ENCODE assay signal across 7 mouse cellular contexts in the genomic region with DNA sequence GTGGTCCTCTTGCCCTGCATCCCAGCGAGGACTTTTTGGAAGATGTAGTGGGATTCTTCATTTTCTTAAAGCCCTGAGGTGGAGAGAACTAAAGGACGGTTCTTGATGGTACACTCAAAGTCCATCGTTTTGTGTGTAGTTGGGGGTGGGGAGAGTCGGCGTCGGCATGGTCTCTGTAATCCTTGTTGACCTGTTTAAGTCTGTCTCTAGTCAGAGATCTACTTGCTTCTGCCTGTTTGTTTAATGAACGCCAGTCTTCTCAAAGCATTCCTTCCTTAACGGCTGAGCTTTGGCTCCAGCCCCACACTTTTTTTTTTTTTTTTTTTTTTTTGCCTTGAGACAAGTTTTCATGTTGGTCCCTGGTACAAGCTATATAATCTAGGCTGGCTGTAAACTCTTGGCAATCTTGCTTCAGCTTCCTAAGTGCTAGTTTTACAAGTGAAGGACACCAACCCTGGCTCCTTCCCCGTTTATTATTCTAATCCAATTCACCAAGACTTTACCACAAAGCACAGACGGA. TPM values are rescaled to one million over a fixed set of nuclear protein-coding genes. Genes with fewer than 3 reads are reported as not detected.
A peak's percentile ranks its signal among the peaks of the same experiment; 100 is the strongest.
DNase-seq lines count a peak whose midpoint lies in the region; ATAC-seq lines count a peak whose summit lies in the region.

No protein-coding gene starts in this region.

- ATAC-seq in neural tube, embryonic 11.5 days (ENCODE audit: insufficient read depth, low FRiP score, low TSS enrichment) = 0 out of 2 replicates have a peak, but pooled peaks have one; percentile 31
- ATAC-seq in forebrain, embryonic 11.5 days (replicated peaks; ENCODE audit: low FRiP score) = no peak
- no peak for ATAC-seq in liver, embryonic 12.5 days
- no peak for ATAC-seq in stomach, embryonic 16.5 days (ENCODE audit: insufficient read depth, low FRiP score)

- H3K9ac ChIP-seq in neural tube, embryonic 11.5 days (ENCODE audit: low read length) = peak overlapping the region; percentile 88
- H3K9ac ChIP-seq in forebrain, embryonic 11.5 days (ENCODE audit: low read length) = peak overlapping the region; percentile 92
- peak overlapping the region; percentile 87 for H3K9ac ChIP-seq in liver, embryonic 12.5 days
- peak overlapping the region; percentile 97 for H3K9ac ChIP-seq in stomach, embryonic 16.5 days (ENCODE audit: low read length)

- H3K4me1 ChIP-seq in neural tube, embryonic 11.5 days (ENCODE audit: control insufficient read depth, insufficient read depth, low read length) = no peaks in the 10 kb centered on the region
- peaks cover 4% of the 10 kb centered on the region for H3K4me1 ChIP-seq in forebrain, embryonic 11.5 days (replicated peaks; ENCODE audit: control insufficient read depth, insufficient read depth, low read length)
- H3K4me1 ChIP-seq in liver, embryonic 12.5 days = peaks cover 24% of the 10 kb centered on the region
- H3K4me1 ChIP-seq in stomach, embryonic 16.5 days (ENCODE audit: control insufficient read depth, insufficient read depth, low read length) = peaks cover 12% of the 10 kb centered on the region

- 9% methylated on average over 10 of the region's 10 CpGs for WGBS in neural tube, embryonic 11.5 days
- WGBS in forebrain, embryonic 11.5 days = 11% methylated on average over 10 of the region's 10 CpGs
- WGBS in liver, embryonic 12.5 days (ENCODE audit: insufficient replicate concordance) = 18% methylated on average over 10 of the region's 10 CpGs
- WGBS in stomach, embryonic 16.5 days = 10% methylated on average over 10 of the region's 10 CpGs

- DNase-seq in neural tube, embryonic 11.5 days (ENCODE audit: low spot score) = no peak
- no peak for DNase-seq in neural tube, embryonic 10.5 days (ENCODE audit: extremely low spot score, low spot score)
- DNase-seq in forebrain, embryonic 11.5 days (ENCODE audit: low spot score) = no peak
- no peak for DNase-seq in adrenal gland, adult 18-20 months (ENCODE audit: low spot score in 2 of 2)
- DNase-seq in ovary, adult 18-20 months (ENCODE audit: low spot score) = no peak

- H3K4me2 ChIP-seq in neural tube, embryonic 11.5 days (ENCODE audit: low read depth) = peak overlapping the region; percentile 77
- peak overlapping the region; percentile 81 for H3K4me2 ChIP-seq in forebrain, embryonic 11.5 days (ENCODE audit: low read depth, low read length, severe bottlenecking)
- H3K4me2 ChIP-seq in liver, embryonic 12.5 days = peak overlapping the region; percentile 96
- peak overlapping the region; percentile 70 for H3K4me2 ChIP-seq in stomach, embryonic 16.5 days (ENCODE audit: low read depth, low read length)

- peak overlapping the region; percentile 77 for H3K4me3 ChIP-seq in neural tube, embryonic 11.5 days (ENCODE audit: low read depth, low read length)
- peak overlapping the region; percentile 70 for H3K4me3 ChIP-seq in forebrain, embryonic 11.5 days (ENCODE audit: low read depth, low read length)
- peak overlapping the region; percentile 75 for H3K4me3 ChIP-seq in liver, embryonic 12.5 days
- H3K4me3 ChIP-seq in stomach, embryonic 16.5 days (replicated peaks; ENCODE audit: low read length) = peak overlapping the region; percentile 88

- H3K36me3 ChIP-seq in neural tube, embryonic 11.5 days (ENCODE audit: control insufficient read depth, insufficient read depth, low read length) = peaks cover 12% of the 10 kb centered on the region
- H3K36me3 ChIP-seq in forebrain, embryonic 11.5 days (ENCODE audit: control insufficient read depth, insufficient read depth, low read length) = peaks cover 11% of the 10 kb centered on the region; the same call in 1 of the 2 replicates
- peaks cover 58% of the 10 kb centered on the region for H3K36me3 ChIP-seq in liver, embryonic 12.5 days
- H3K36me3 ChIP-seq in stomach, embryonic 16.5 days (ENCODE audit: control insufficient read depth, insufficient read depth, low read length) = peaks cover 28% of the 10 kb centered on the region

- H3K9me3 ChIP-seq in neural tube, embryonic 11.5 days (ENCODE audit: control insufficient read depth, low read length) = no peaks in the 10 kb centered on the region
- no peaks in the 10 kb centered on the region for H3K9me3 ChIP-seq in forebrain, embryonic 11.5 days (ENCODE audit: control insufficient read depth, low read length)
- no peaks in the 10 kb centered on the region for H3K9me3 ChIP-seq in liver, embryonic 12.5 days (replicated peaks)
- no peaks in the 10 kb centered on the region for H3K9me3 ChIP-seq in stomach, embryonic 16.5 days (replicated peaks; ENCODE audit: control insufficient read depth, low read length)

- H3K27ac ChIP-seq in neural tube, embryonic 11.5 days (ENCODE audit: low read depth, low read length) = no peak overlapping the region
- no peak overlapping the region; the same call in 1 of the 2 replicates for H3K27ac ChIP-seq in forebrain, embryonic 11.5 days (ENCODE audit: low read depth, low read length)
- H3K27ac ChIP-seq in liver, embryonic 12.5 days = peak overlapping the region; percentile 93; the same call in 1 of the 2 replicates
- peak overlapping the region; percentile 94 for H3K27ac ChIP-seq in stomach, embryonic 16.5 days (ENCODE audit: low read length)

- H3K27me3 ChIP-seq in neural tube, embryonic 11.5 days (ENCODE audit: control insufficient read depth, insufficient read depth, low read length) = no peaks in the 10 kb centered on the region
- H3K27me3 ChIP-seq in forebrain, embryonic 11.5 days (ENCODE audit: control insufficient read depth, insufficient read depth, low read length) = no peaks in the 10 kb centered on the region
- no peaks in the 10 kb centered on the region for H3K27me3 ChIP-seq in liver, embryonic 12.5 days (replicated peaks)
- H3K27me3 ChIP-seq in stomach, embryonic 16.5 days (ENCODE audit: control insufficient read depth, insufficient read depth, low read length) = no peaks in the 10 kb centered on the region

RNA-seq across cellular contexts. Expression of a gene that starts 0.6 kb away (rescaled TPM):
- polyA plus RNA-seq in neural tube, embryonic 11.5 days (2014; fragmentation: Nextera tagmentation; extraction: Ambion mirVana) = 79.3 and 82.9 TPM in 2 replicates
- polyA plus RNA-seq in forebrain, embryonic 11.5 days (2014; fragmentation: Nextera tagmentation; extraction: Ambion mirVana) = 88.9 and 89.5 TPM in 2 replicates
- polyA plus RNA-seq in liver, embryonic 12.5 days (2016; fragmentation: Nextera tagmentation; extraction: Ambion mirVana) = 48.2 and 50.8 TPM in 2 replicates
- polyA plus RNA-seq in stomach, embryonic 16.5 days (2015; fragmentation: Nextera tagmentation; extraction: Ambion mirVana) = 56.8 and 62.6 TPM in 2 replicates
- 10 to 100 TPM; 27.1 to 32.9 TPM for total RNA-seq in adrenal gland, adult 18-20 months (2021)

RNA-seq across cellular contexts. Expression of a gene that starts 23.5 kb away (rescaled TPM):
- polyA plus RNA-seq in neural tube, embryonic 11.5 days (2014; fragmentation: Nextera tagmentation; extraction: Ambion mirVana) = 68.2 and 70.8 TPM in 2 replicates
- 93.2 and 103 TPM in 2 replicates for polyA plus RNA-seq in forebrain, embryonic 11.5 days (2014; fragmentation: Nextera tagmentation; extraction: Ambion mirVana)
- polyA plus RNA-seq in liver, embryonic 12.5 days (2016; fragmentation: Nextera tagmentation; extraction: Ambion mirVana) = 91.9 and 102 TPM in 2 replicates
- polyA plus RNA-seq in stomach, embryonic 16.5 days (2015; fragmentation: Nextera tagmentation; extraction: Ambion mirVana) = 62.6 and 64.0 TPM in 2 replicates
- 10 to 100 TPM; 15.4 to 15.6 TPM for total RNA-seq in adrenal gland, adult 18-20 months (2021)

RNA-seq across cellular contexts. Expression of a gene that starts 26.7 kb away (rescaled TPM):
- polyA plus RNA-seq in neural tube, embryonic 11.5 days (2014; fragmentation: Nextera tagmentation; extraction: Ambion mirVana) = 0.74 and 0.78 TPM in 2 replicates
- polyA plus RNA-seq in forebrain, embryonic 11.5 days (2014; fragmentation: Nextera tagmentation; extraction: Ambion mirVana) = 1.1 and 1.2 TPM in 2 replicates
- 0.61 and 1.0 TPM in 2 replicates for polyA plus RNA-seq in liver, embryonic 12.5 days (2016; fragmentation: Nextera tagmentation; extraction: Ambion mirVana)
- 1.5 and 2.2 TPM in 2 replicates for polyA plus RNA-seq in stomach, embryonic 16.5 days (2015; fragmentation: Nextera tagmentation; extraction: Ambion mirVana)
- 1 to 10 TPM; 1.4 to 1.6 TPM for total RNA-seq in adrenal gland, adult 18-20 months (2021)

RNA-seq across cellular contexts. Expression of a gene that starts 55.7 kb away (rescaled TPM):
- 59.7 and 59.8 TPM in 2 replicates for polyA plus RNA-seq in neural tube, embryonic 11.5 days (2014; fragmentation: Nextera tagmentation; extraction: Ambion mirVana)
- 66.8 and 68.0 TPM in 2 replicates for polyA plus RNA-seq in forebrain, embryonic 11.5 days (2014; fragmentation: Nextera tagmentation; extraction: Ambion mirVana)
- polyA plus RNA-seq in liver, embryonic 12.5 days (2016; fragmentation: Nextera tagmentation; extraction: Ambion mirVana) = 61.7 and 61.8 TPM in 2 replicates
- 35.5 and 42.8 TPM in 2 replicates for polyA plus RNA-seq in stomach, embryonic 16.5 days (2015; fragmentation: Nextera tagmentation; extraction: Ambion mirVana)
- 10 to 100 TPM; 30.7 to 37.8 TPM for total RNA-seq in adrenal gland, adult 18-20 months (2021)

Comparison
In these comparisons a context has a peak if more than half of its experiments do, and no peak if none do; other contexts are left out.
1. H3K27ac ChIP-seq: peak in liver, embryonic 12.5 days (single experiment) and stomach, embryonic 16.5 days (single experiment); none in neural tube, embryonic 11.5 days (single experiment) and forebrain, embryonic 11.5 days (single experiment).
2. Peak in every context shown above with its lines, with median percentiles within 50 percentile points of each other: H3K4me2 ChIP-seq, H3K4me3 ChIP-seq and H3K9ac ChIP-seq.